Mouse (Mus musculus) fibroblast of lung, adult 2 months (primary cell): ENCODE measurements at regions not wholly inside any gene's neighbourhood (a gene's known extent, or its start where the extent isn't known, plus 50 kb on each side); places are given as distances from the start of the nearest gene placed in this dataset.

ENCODE experiments used
- DNase-seq: peaks from one replicate; pipeline ENCODE4 v3.0.0-alpha.2; 2011; ENCODE audit warnings: low read depth

- no peak for DNase-seq
Observed at GRCm38 (mm10) chr3:99447361-99447760, 207.2 kb downstream of the Tbx15 start.

GRCm38 (mm10) chr3:99447813-99448212, 207.6 kb downstream of the Tbx15 start:
- DNase-seq: no peak

- peak; percentile 20 for DNase-seq
Observed at GRCm38 (mm10) chr3:99459036-99459863, 219.1 kb downstream of the Tbx15 start.

GRCm38 (mm10) chr3:99499980-99500379, 259.8 kb downstream of the Tbx15 start:
- DNase-seq: no peak

GRCm38 (mm10) chr3:99504772-99505171, 264.6 kb downstream of the Tbx15 start:
- no peak for DNase-seq

- no peak for DNase-seq
Observed at GRCm38 (mm10) chr3:99512250-99512649, 272.1 kb downstream of the Tbx15 start.

- no peak for DNase-seq
Observed at GRCm38 (mm10) chr3:99512933-99513332, 272.8 kb downstream of the Tbx15 start.

GRCm38 (mm10) chr3:99515751-99516150, 275.6 kb downstream of the Tbx15 start:
- DNase-seq: no peak

- DNase-seq: no peak
Observed at GRCm38 (mm10) chr3:99560917-99561316, 320.7 kb downstream of the Tbx15 start.

GRCm38 (mm10) chr3:99573335-99573976, 311.8 kb upstream of the Spag17 start:
- DNase-seq: no peak

GRCm38 (mm10) chr3:99573977-99574373, 311.2 kb upstream of the Spag17 start:
- no peak for DNase-seq

GRCm38 (mm10) chr3:99602679-99603078, 282.5 kb upstream of the Spag17 start:
- no peak for DNase-seq

- no peak for DNase-seq
Observed at GRCm38 (mm10) chr3:99632309-99632708, 252.9 kb upstream of the Spag17 start.

GRCm38 (mm10) chr3:99641343-99642106, 243.7 kb upstream of the Spag17 start:
- DNase-seq: no peak

GRCm38 (mm10) chr3:99644910-99645309, 240.3 kb upstream of the Spag17 start:
- no peak for DNase-seq

GRCm38 (mm10) chr3:99645318-99645717, 239.9 kb upstream of the Spag17 start:
- DNase-seq: no peak

GRCm38 (mm10) chr3:99657617-99658016, 227.6 kb upstream of the Spag17 start:
- no peak for DNase-seq

- DNase-seq: no peak
Observed at GRCm38 (mm10) chr3:99663783-99664182, 221.4 kb upstream of the Spag17 start.

GRCm38 (mm10) chr3:99665363-99665762, 219.8 kb upstream of the Spag17 start:
- DNase-seq: no peak

- no peak for DNase-seq
Observed at GRCm38 (mm10) chr3:99665902-99666768, 219.1 kb upstream of the Spag17 start.

- no peak for DNase-seq
Observed at GRCm38 (mm10) chr3:99674145-99674544, 211.1 kb upstream of the Spag17 start.

- no peak for DNase-seq
Observed at GRCm38 (mm10) chr3:99709506-99709905, 175.7 kb upstream of the Spag17 start.
